Mouse (Mus musculus) cortical plate, adult 2 months (tissue): ENCODE measurements around the gene Lbhd1. TPM values are rescaled to one million over a fixed set of nuclear protein-coding genes. Genes with fewer than 3 reads are reported as not detected.
"Not testable (repeated sequence)": the region's sequence is repeated elsewhere in the genome, so short reads cannot be mapped to it uniquely, and the experiment has no call there.

Source experiments
- H3K27ac ChIP-seq: fragments of 200-500 bp; 2 replicates; pipeline ENCODE4 v1.5.1; 2012; ENCODE audit warnings: low read length, control low read depth, inconsistent platforms; ENCODE audit not compliant: insufficient read depth
- H3K4me1 ChIP-seq: fragments of 200-500 bp; 2 replicates; pipeline ENCODE4 v1.6.1; 2011; ENCODE audit warnings: low read length; ENCODE audit not compliant: control insufficient read depth, insufficient read depth
- H3K4me3 ChIP-seq: fragments of 200-500 bp; 2 replicates; pipeline ENCODE4 v1.5.1; 2011; ENCODE audit warnings: mild to moderate bottlenecking, low read length, control low read depth; ENCODE audit not compliant: insufficient read depth
- CTCF ChIP-seq: fragments of 200-500 bp; IDR thresholded peaks from 2 replicates; pipeline ENCODE4 v1.5.1; 2011; ENCODE audit warnings: mild to moderate bottlenecking, control low read depth, low read length; ENCODE audit not compliant: insufficient read depth; ENCODE audit errors: extremely low read depth
- POLR2A ChIP-seq: fragments of 200-500 bp; IDR thresholded peaks from 2 replicates; pipeline ENCODE4 v1.6.1; 2011; ENCODE audit warnings: mild to moderate bottlenecking, low read length, control low read depth; ENCODE audit not compliant: insufficient read depth; ENCODE audit errors: extremely low read depth
- polyA plus RNA-seq: library from polyadenylated mRNA; depleted of rRNA; stranded (reverse); fragments of >200 nt; gene quantifications from 2 replicates; pipeline ENCODE4 v1.2.3, GENCODE M21; 2012

Gene Lbhd1
- polyA plus RNA-seq, 1 experiment = 3.4 TPM

- Histone ChIP-seq H3K27ac (no peak within 1 kb of the TSS), H3K4me1 (no peaks in the 10 kb centered on the region; the same call in 1 of the 2 replicates), H3K4me3 (peak within 1 kb of the TSS; percentile 49)
- peak; percentile 95 for TF ChIP-seq POLR2A
- TF ChIP-seq CTCF = no peak
Measured at GRCm38 (mm10) chr19:8888511-8889385, 5.2 kb downstream of the Lbhd1 start, which contains the start of the genes 1810009A15Rik and Gm49416. TSS of gene 1810009A15Rik (plus strand) at chr19:8888853. TSS of gene Gm49416 (plus strand) at chr19:8888926.

- no peak within 1 kb of the TSS for H3K27ac ChIP-seq
- H3K4me1 ChIP-seq = no peaks in the 10 kb centered on the region; the same call in 1 of the 2 replicates
- peak; percentile 81 for TF ChIP-seq POLR2A
- TF ChIP-seq CTCF = no peak
- H3K4me3 ChIP-seq = peak within 1 kb of the TSS; percentile 78
Measured at GRCm38 (mm10) chr19:8892829-8893766, 9.6 kb downstream of the Lbhd1 start, which contains the start of gene Ints5. TSS of gene Ints5 (plus strand) at chr19:8893005.

- TF ChIP-seq POLR2A = no peak
- Histone ChIP-seq H3K27ac (no peak overlapping the region), H3K4me1 (no peaks in the 10 kb centered on the region; the same call in 1 of the 2 replicates), H3K4me3 (no peak overlapping the region)
Measured at GRCm38 (mm10) chr19:8895397-8895960, 11.9 kb downstream of the Lbhd1 start.

GRCm38 (mm10) chr19:8896231-8896630, 12.7 kb downstream of the Lbhd1 start:
- not testable (repeated sequence) for H3K27ac ChIP-seq, H3K4me1 ChIP-seq, H3K4me3 ChIP-seq

GRCm38 (mm10) chr19:8897211-8897864, 13.8 kb downstream of the Lbhd1 start:
- H3K4me1 ChIP-seq = not testable (repeated sequence)
- Histone ChIP-seq H3K27ac (0 out of 2 replicates have a peak overlapping the region, but pooled peaks have one; percentile 23), H3K4me3 (peak overlapping the region; percentile 80)

GRCm38 (mm10) chr19:8897865-8898495, 14.4 kb downstream of the Lbhd1 start, which contains the start of gene Ganab:
TSS of gene Ganab (plus strand) at chr19:8898071.
- peak within 1 kb of the TSS; percentile 80 for H3K4me3 ChIP-seq
- peak within 1 kb of the TSS; percentile 40; the same call in 1 of the 2 replicates for H3K27ac ChIP-seq
- no peaks in the 10 kb centered on the region; the same call in 1 of the 2 replicates for H3K4me1 ChIP-seq
- TF ChIP-seq POLR2A (peak; percentile 72; the same call in 1 of the 2 replicates), CTCF (no peak)

GRCm38 (mm10) chr19:8898576-8898975, 15.0 kb downstream of the Lbhd1 start:
- TF ChIP-seq POLR2A = no peak
- TF ChIP-seq CTCF = no peak
- 0 out of 2 replicates have a peak overlapping the region, but pooled peaks have one; percentile 40 for H3K27ac ChIP-seq
- H3K4me3 ChIP-seq = peak overlapping the region; percentile 80
- no peaks in the 10 kb centered on the region; the same call in 1 of the 2 replicates for H3K4me1 ChIP-seq

- TF ChIP-seq POLR2A = no peak
- no peak for TF ChIP-seq CTCF
- Histone ChIP-seq H3K4me3 (no peak overlapping the region; the same call in 1 of the 2 replicates), H3K27ac (no peak overlapping the region), H3K4me1 (no peaks in the 10 kb centered on the region; the same call in 1 of the 2 replicates)
Measured at GRCm38 (mm10) chr19:8899079-8899478, 15.5 kb downstream of the Lbhd1 start.
